Mouse (Mus musculus): ENCODE results near the gene Enpp4.

GRCm38 (mm10) chr17:44155204-44155603, 49.6 kb upstream of the Enpp4 start:
- TF ChIP-seq CTCF (IDR thresholded peaks at IDR 0.05; ENCODE audit: low read depth, low read length) (no peak), GATA1 (IDR thresholded peaks at IDR 0.05; ENCODE audit: borderline replicate concordance, low read length) (no peak), POLR2AphosphoS5 (IDR thresholded peaks at IDR 0.05; ENCODE audit: insufficient replicate concordance, low read depth, low read length) (no peak)

All from G1E (cell line).